Mouse (Mus musculus): ENCODE data around the gene Lnx1. TPM values are rescaled to one million over a fixed set of nuclear protein-coding genes. Genes with fewer than 3 reads are reported as not detected.

Gene Lnx1
- total and polyA plus RNA-seq, 2 experiments from 2014 or later: 18.7 to 36.9 TPM

GRCm38 (mm10) chr5:74683832-74684231, 18.9 kb downstream of the Lnx1 start:
- Histone ChIP-seq H3K4me2 (ENCODE audit: low read depth, low read length, poor library complexity, severe bottlenecking) (no peak overlapping the region), H3K4me3 (ENCODE audit: low read depth, low read length) (no peak overlapping the region), H3K4me1 (ENCODE audit: insufficient read depth, low read length) (no peaks in the 10 kb centered on the region), H3K27ac (ENCODE audit: low read depth, low read length) (no peak overlapping the region), H3K36me3 (ENCODE audit: insufficient read depth, low read length) (no peaks in the 10 kb centered on the region), H3K27me3 (ENCODE audit: insufficient read depth, low read length) (no peaks in the 10 kb centered on the region), H3K9me3 (ENCODE audit: low read length) (no peaks in the 10 kb centered on the region), H3K9ac (replicated peaks; ENCODE audit: low read length, poor library complexity, severe bottlenecking) (no peak overlapping the region)
- TF ChIP-seq CTCF (IDR thresholded peaks at IDR 0.05): no peak
- no peak for DNase-seq (ENCODE audit: low spot score)
- no peak for ATAC-seq (ENCODE audit: low FRiP score)
- WGBS: 81% methylated on average over 2 of the region's 2 CpGs

DNA sequence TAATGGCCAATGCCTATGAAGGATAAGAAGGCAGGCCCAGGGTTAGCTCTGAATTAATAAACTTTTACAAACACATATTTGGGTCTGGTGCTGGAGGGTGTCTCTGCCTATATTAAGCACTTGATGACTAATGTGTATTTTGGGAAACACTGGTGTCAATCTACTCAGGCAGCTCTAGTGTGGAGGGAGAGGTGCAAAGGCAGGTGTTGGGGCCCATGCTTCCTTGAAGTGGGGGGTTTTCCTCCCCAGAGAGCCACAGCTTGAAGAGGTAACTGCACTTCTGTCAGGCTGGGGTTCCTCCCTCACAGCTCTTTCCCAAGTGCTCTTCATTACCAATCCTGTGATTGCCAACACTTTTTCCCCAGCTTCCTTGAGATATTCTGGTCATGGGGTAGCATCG, 20.0 kb downstream of the Lnx1 start:
- no peak for TF ChIP-seq CTCF (IDR thresholded peaks at IDR 0.05)
- no peak for ATAC-seq (ENCODE audit: low FRiP score)
- Histone ChIP-seq H3K27ac (ENCODE audit: low read depth, low read length) (no peak overlapping the region), H3K4me2 (ENCODE audit: low read depth, low read length, poor library complexity, severe bottlenecking) (no peak overlapping the region), H3K4me3 (ENCODE audit: low read depth, low read length) (no peak overlapping the region), H3K36me3 (ENCODE audit: insufficient read depth, low read length) (no peaks in the 10 kb centered on the region), H3K27me3 (ENCODE audit: insufficient read depth, low read length) (no peaks in the 10 kb centered on the region), H3K4me1 (ENCODE audit: insufficient read depth, low read length) (peaks cover 4% of the 10 kb centered on the region; the same call in 1 of the 2 replicates), H3K9ac (replicated peaks; ENCODE audit: low read length, poor library complexity, severe bottlenecking) (no peak overlapping the region), H3K9me3 (ENCODE audit: low read length) (no peaks in the 10 kb centered on the region)
- DNase-seq (ENCODE audit: low spot score): no peak
- WGBS: 100% methylated on average over 1 of the region's 1 CpGs

DNA sequence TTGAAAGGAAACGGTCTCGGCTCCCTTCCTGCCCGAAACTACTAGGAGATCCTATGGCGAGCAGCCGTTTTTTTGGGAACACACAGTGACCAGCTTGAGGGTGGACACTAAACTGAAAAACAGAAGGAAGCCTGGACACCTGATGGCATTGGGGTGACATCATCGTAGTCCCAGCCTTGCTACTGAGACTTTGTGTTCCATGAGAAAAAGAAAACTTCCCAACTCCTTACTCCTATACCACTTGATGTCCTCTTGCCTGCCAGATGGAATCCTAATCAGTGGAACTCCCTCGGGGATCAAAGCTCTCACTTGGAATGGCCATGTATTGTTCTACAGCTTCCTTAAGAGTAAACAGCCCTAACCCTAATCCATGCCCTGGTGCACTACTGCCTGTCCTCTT, 23.1 kb downstream of the Lnx1 start:
- Histone ChIP-seq H3K9ac (replicated peaks; ENCODE audit: low read length, poor library complexity, severe bottlenecking) (no peak overlapping the region), H3K9me3 (ENCODE audit: low read length) (no peaks in the 10 kb centered on the region), H3K36me3 (ENCODE audit: insufficient read depth, low read length) (no peaks in the 10 kb centered on the region), H3K4me1 (ENCODE audit: insufficient read depth, low read length) (peaks cover 11% of the 10 kb centered on the region; the same call in 1 of the 2 replicates), H3K4me2 (ENCODE audit: low read depth, low read length, poor library complexity, severe bottlenecking) (no peak overlapping the region), H3K27ac (ENCODE audit: low read depth, low read length) (no peak overlapping the region), H3K27me3 (ENCODE audit: insufficient read depth, low read length) (no peaks in the 10 kb centered on the region), H3K4me3 (ENCODE audit: low read depth, low read length) (no peak overlapping the region)
- TF ChIP-seq CTCF (IDR thresholded peaks at IDR 0.05): no peak
- DNase-seq (ENCODE audit: low spot score): no peak
- WGBS: 91% methylated on average over 7 of the region's 7 CpGs
- no peak for ATAC-seq (ENCODE audit: low FRiP score)

DNA sequence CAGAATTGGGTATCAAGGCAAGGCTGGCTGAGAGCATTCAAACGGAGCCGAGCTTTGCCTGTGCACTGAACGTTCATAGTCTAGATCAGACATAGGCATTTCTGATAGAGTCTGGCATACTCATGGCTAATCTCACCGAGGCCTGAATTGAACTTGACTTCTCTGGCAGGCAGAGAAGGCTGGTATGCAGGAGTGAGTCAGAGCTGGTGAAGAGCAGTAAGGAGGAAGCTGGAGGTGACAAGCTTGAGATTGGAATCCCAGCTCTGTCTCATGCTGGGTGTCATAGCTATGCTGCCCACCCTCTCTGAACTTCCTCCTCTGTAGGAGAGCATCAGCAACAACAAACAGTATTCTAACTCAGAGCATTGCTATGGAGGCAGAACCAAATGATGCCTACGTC, 24.0 kb downstream of the Lnx1 start:
- no peaks in the 10 kb centered on the region for H3K9me3 ChIP-seq (ENCODE audit: low read length)
- no peak overlapping the region for H3K4me2 ChIP-seq (ENCODE audit: low read depth, low read length, poor library complexity, severe bottlenecking)
- H3K4me1 ChIP-seq (ENCODE audit: insufficient read depth, low read length): peaks cover 11% of the 10 kb centered on the region; the same call in 1 of the 2 replicates
- H3K9ac ChIP-seq (replicated peaks; ENCODE audit: low read length, poor library complexity, severe bottlenecking): no peak overlapping the region
- no peak overlapping the region for H3K4me3 ChIP-seq (ENCODE audit: low read depth, low read length)
- no peak for TF ChIP-seq CTCF (IDR thresholded peaks at IDR 0.05)
- DNase-seq (ENCODE audit: low spot score): no peak
- no peak for ATAC-seq (ENCODE audit: low FRiP score)
- no peaks in the 10 kb centered on the region for H3K36me3 ChIP-seq (ENCODE audit: insufficient read depth, low read length)
- no peaks in the 10 kb centered on the region for H3K27me3 ChIP-seq (ENCODE audit: insufficient read depth, low read length)
- 83% methylated on average over 5 of the region's 5 CpGs for WGBS
- H3K27ac ChIP-seq (ENCODE audit: low read depth, low read length): peak overlapping the region; percentile 91

GRCm38 (mm10) chr5:74677399-74678338, 25.0 kb downstream of the Lnx1 start:
- WGBS: 14% methylated on average over 19 of the region's 19 CpGs
- TF ChIP-seq CTCF (IDR thresholded peaks at IDR 0.05): peak; percentile 3; the same call in 1 of the 2 replicates

GRCm38 (mm10) chr5:74672556-74672955, 30.2 kb downstream of the Lnx1 start:
- Histone ChIP-seq H3K4me2 (ENCODE audit: low read depth, low read length, poor library complexity, severe bottlenecking) (no peak overlapping the region), H3K9me3 (ENCODE audit: low read length) (no peaks in the 10 kb centered on the region), H3K4me1 (ENCODE audit: insufficient read depth, low read length) (0 out of 2 replicates have a peak, but pooled peaks cover 7% of the 10 kb centered on the region), H3K9ac (replicated peaks; ENCODE audit: low read length, poor library complexity, severe bottlenecking) (no peak overlapping the region), H3K27me3 (ENCODE audit: insufficient read depth, low read length) (no peaks in the 10 kb centered on the region), H3K27ac (ENCODE audit: low read depth, low read length) (no peak overlapping the region), H3K4me3 (ENCODE audit: low read depth, low read length) (no peak overlapping the region), H3K36me3 (ENCODE audit: insufficient read depth, low read length) (no peaks in the 10 kb centered on the region)
- WGBS: 83% methylated on average over 5 of the region's 5 CpGs
- no peak for TF ChIP-seq CTCF (IDR thresholded peaks at IDR 0.05)
- ATAC-seq (ENCODE audit: low FRiP score) (no peak), DNase-seq (ENCODE audit: low spot score) (no peak)

More at GRCm38 (mm10) chr5:74677399-74678338, 25.0 kb downstream of the Lnx1 start:
- Histone ChIP-seq H3K27me3 (ENCODE audit: insufficient read depth, low read length) (no peaks in the 10 kb centered on the region), H3K9ac (replicated peaks; ENCODE audit: low read length, poor library complexity, severe bottlenecking) (peak overlapping the region; percentile 70), H3K4me3 (ENCODE audit: low read depth, low read length) (peak overlapping the region; percentile 49), H3K9me3 (ENCODE audit: low read length) (no peaks in the 10 kb centered on the region), H3K4me1 (ENCODE audit: insufficient read depth, low read length) (peaks cover 11% of the 10 kb centered on the region; the same call in 1 of the 2 replicates), H3K27ac (ENCODE audit: low read depth, low read length) (peak overlapping the region; percentile 91), H3K36me3 (ENCODE audit: insufficient read depth, low read length) (no peaks in the 10 kb centered on the region), H3K4me2 (ENCODE audit: low read depth, low read length, poor library complexity, severe bottlenecking) (peak overlapping the region; percentile 59)
- DNase-seq (ENCODE audit: low spot score) (peak; percentile 93), ATAC-seq (ENCODE audit: low FRiP score) (peak; percentile 99)
